Mouse (Mus musculus): ENCODE measurements around the gene Bbs1. TPM values are rescaled to one million over a fixed set of nuclear protein-coding genes. Genes with fewer than 3 reads are reported as not detected.

The Bbs1 gene
- polyA plus RNA-seq, 1 experiment from 2014 or later = 9.6 TPM

DNA sequence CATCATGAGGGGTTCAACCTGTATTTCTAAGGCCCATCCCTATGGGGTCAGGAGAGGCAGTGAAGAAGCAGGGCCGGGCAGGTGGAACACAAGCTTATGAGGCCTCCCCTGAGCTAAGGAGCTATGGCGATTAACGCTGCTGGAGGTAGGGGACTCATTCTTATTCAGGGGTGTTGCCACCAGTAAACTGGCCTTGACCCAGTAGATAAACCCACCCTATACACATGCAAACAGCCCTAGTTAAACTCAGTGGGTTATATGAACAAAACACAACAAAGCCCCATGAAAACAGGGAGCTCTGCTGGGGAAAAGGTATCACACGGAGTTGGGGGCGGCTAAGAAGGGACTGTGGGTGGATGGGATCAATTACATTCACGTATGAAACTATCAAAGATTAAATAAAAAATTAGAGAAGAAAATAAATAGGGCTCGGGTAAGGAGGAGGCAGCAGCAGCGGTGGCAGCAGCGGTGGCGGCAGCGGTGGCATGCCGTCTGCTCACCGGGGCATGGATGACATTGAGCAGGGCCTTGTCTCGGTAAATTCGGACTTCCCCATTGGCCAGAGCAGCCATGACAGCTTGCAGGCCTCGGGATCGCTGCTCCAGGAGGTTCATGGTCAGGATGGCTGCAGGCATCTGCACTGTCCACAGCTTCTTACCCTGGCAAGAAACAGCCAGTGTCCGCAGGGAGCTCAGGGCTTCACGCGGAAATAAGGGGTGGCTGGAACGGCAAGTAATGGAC lies 9.5 kb downstream of the Bbs1 start:
- Histone ChIP-seq H3K27ac (ENCODE audit: low read length) (no peak overlapping the region), H3K4me2 (ENCODE audit: low read length) (no peak overlapping the region), H3K9me3 (replicated peaks; ENCODE audit: control insufficient read depth, low read length, poor library complexity, severe bottlenecking) (no peaks in the 10 kb centered on the region), H3K36me3 (ENCODE audit: control insufficient read depth, insufficient read depth, low read length) (peaks cover 22% of the 10 kb centered on the region), H3K27me3 (ENCODE audit: control insufficient read depth, insufficient read depth, low read depth, low read length) (no peaks in the 10 kb centered on the region), H3K4me1 (ENCODE audit: control insufficient read depth, insufficient read depth, low read length) (no peaks in the 10 kb centered on the region), H3K4me3 (ENCODE audit: low read depth, low read length) (no peak overlapping the region), H3K9ac (ENCODE audit: low read depth, low read length) (no peak overlapping the region)
- WGBS = 55% methylated on average over 21 of the region's 21 CpGs
- no peak for ATAC-seq

DNA sequence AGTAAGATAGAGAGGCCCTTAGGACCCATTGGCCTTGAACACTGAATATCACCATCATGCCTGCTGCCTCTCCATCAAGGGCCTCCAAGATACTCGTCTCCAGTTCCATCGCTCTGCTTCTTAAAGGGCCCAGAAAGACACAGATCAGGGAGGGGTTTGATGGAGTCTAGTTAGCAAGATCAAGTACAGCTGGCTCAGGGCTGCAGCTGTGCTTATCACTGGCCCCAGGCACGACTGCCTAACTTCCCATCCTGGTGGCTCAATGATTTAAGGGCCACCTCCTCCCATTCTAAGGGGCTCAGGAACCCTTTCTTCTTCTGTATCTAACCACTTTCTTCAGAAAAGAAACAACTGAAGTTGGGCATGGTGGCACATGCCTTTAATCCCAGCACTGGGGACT lies 14.6 kb downstream of the Bbs1 start:
- 89% methylated on average over 3 of the region's 3 CpGs for WGBS
- H3K4me2 ChIP-seq (ENCODE audit: low read length) = no peak overlapping the region
- H3K9ac ChIP-seq (ENCODE audit: low read depth, low read length) = no peak overlapping the region
- no peaks in the 10 kb centered on the region for H3K27me3 ChIP-seq (ENCODE audit: control insufficient read depth, insufficient read depth, low read depth, low read length)
- no peak overlapping the region for H3K4me3 ChIP-seq (ENCODE audit: low read depth, low read length)
- ATAC-seq = no peak
- no peaks in the 10 kb centered on the region for H3K9me3 ChIP-seq (replicated peaks; ENCODE audit: control insufficient read depth, low read length, poor library complexity, severe bottlenecking)
- peaks cover 26% of the 10 kb centered on the region for H3K36me3 ChIP-seq (ENCODE audit: control insufficient read depth, insufficient read depth, low read length)
- H3K27ac ChIP-seq (ENCODE audit: low read length) = no peak overlapping the region
- no peaks in the 10 kb centered on the region for H3K4me1 ChIP-seq (ENCODE audit: control insufficient read depth, insufficient read depth, low read length)

DNA sequence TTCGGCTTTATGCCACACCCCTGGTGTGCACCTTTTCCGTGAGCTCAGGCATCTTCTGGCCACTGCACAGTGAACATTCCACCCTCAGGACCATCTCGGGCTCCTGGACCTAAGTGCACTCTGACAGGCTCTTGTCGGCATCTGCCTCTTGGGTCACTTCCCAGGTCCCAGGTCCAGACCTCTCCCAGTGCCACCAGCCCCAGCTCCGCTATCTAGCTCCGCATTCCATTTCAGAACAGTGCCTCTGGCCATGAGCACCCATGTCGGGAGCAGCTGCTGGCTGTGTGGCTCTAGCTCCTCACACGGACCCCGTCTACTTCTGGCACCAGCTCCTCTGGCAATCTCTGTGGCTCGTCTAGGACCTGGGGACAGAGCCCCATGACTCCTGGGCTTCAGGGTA lies 16.6 kb downstream of the Bbs1 start:
- ATAC-seq = no peak
- H3K27ac ChIP-seq (ENCODE audit: low read length) = no peak overlapping the region
- peaks cover 26% of the 10 kb centered on the region for H3K36me3 ChIP-seq (ENCODE audit: control insufficient read depth, insufficient read depth, low read length)
- no peak overlapping the region for H3K4me2 ChIP-seq (ENCODE audit: low read length)
- H3K27me3 ChIP-seq (ENCODE audit: control insufficient read depth, insufficient read depth, low read depth, low read length) = no peaks in the 10 kb centered on the region
- H3K9me3 ChIP-seq (replicated peaks; ENCODE audit: control insufficient read depth, low read length, poor library complexity, severe bottlenecking) = no peaks in the 10 kb centered on the region
- no peak overlapping the region for H3K4me3 ChIP-seq (ENCODE audit: low read depth, low read length)
- 87% methylated on average over 10 of the region's 10 CpGs for WGBS
- no peak overlapping the region for H3K9ac ChIP-seq (ENCODE audit: low read depth, low read length)
- no peaks in the 10 kb centered on the region for H3K4me1 ChIP-seq (ENCODE audit: control insufficient read depth, insufficient read depth, low read length)

DNA sequence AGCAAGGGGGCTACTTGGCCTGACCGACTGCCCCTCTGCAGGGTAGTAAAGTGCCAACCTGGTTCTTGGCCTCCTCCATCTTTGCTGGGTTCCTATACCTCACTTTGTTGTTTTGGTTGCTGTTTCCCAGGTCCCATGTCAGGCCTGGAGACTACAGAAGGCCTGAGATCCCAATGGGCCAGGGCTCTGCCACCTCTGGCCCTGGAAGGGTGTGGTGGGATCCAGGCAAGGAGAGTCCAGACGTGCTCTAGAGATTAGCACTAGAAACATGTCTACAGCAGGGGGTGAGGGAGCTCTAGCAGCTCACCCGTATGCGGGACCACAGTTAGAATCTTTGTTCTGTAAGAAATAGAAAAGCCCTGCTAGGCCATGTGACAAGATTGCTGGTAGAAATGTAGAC lies 22.5 kb downstream of the Bbs1 start:
- Histone ChIP-seq H3K4me1 (ENCODE audit: control insufficient read depth, insufficient read depth, low read length) (peaks cover 9% of the 10 kb centered on the region), H3K4me3 (ENCODE audit: low read depth, low read length) (no peak overlapping the region)

DNA sequence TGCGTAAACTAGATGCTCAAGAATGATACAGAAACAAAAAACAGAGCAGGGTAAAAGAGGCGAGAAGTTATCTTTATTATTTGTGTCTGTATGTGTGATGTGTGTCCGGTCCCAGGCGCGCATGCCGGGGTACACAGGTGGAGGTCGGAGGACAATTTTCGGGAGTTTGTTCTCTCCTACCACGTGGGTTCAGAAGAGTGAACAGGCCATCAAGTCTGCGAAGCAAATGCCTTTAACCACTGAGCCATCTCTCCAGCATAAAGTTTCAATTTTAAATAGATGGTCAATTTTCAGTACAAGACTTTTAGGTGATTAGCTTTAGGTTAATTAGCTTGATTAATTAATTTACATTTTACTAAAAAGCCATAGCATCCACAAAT lies 27.1 kb downstream of the Bbs1 start:
- Histone ChIP-seq H3K4me2 (ENCODE audit: low read length) (peak overlapping the region; percentile 72), H3K9me3 (replicated peaks; ENCODE audit: control insufficient read depth, low read length, poor library complexity, severe bottlenecking) (no peaks in the 10 kb centered on the region), H3K27ac (ENCODE audit: low read length) (no peak overlapping the region), H3K9ac (ENCODE audit: low read depth, low read length) (peak overlapping the region; percentile 92), H3K27me3 (ENCODE audit: control insufficient read depth, insufficient read depth, low read depth, low read length) (no peaks in the 10 kb centered on the region), H3K4me3 (ENCODE audit: low read depth, low read length) (peak overlapping the region; percentile 84), H3K36me3 (ENCODE audit: control insufficient read depth, insufficient read depth, low read length) (no peaks in the 10 kb centered on the region), H3K4me1 (ENCODE audit: control insufficient read depth, insufficient read depth, low read length) (peaks cover 16% of the 10 kb centered on the region)
- WGBS = 72% methylated on average over 10 of the region's 10 CpGs
- ATAC-seq = no peak

More for the DNA sequence above, 22.5 kb downstream of the Bbs1 start:
- no peak for ATAC-seq
- Histone ChIP-seq H3K36me3 (ENCODE audit: control insufficient read depth, insufficient read depth, low read length) (no peaks in the 10 kb centered on the region), H3K27me3 (ENCODE audit: control insufficient read depth, insufficient read depth, low read depth, low read length) (no peaks in the 10 kb centered on the region), H3K9ac (ENCODE audit: low read depth, low read length) (no peak overlapping the region), H3K4me2 (ENCODE audit: low read length) (no peak overlapping the region), H3K9me3 (replicated peaks; ENCODE audit: control insufficient read depth, low read length, poor library complexity, severe bottlenecking) (no peaks in the 10 kb centered on the region), H3K27ac (ENCODE audit: low read length) (no peak overlapping the region)
- WGBS = 84% methylated on average over 4 of the region's 4 CpGs

DNA sequence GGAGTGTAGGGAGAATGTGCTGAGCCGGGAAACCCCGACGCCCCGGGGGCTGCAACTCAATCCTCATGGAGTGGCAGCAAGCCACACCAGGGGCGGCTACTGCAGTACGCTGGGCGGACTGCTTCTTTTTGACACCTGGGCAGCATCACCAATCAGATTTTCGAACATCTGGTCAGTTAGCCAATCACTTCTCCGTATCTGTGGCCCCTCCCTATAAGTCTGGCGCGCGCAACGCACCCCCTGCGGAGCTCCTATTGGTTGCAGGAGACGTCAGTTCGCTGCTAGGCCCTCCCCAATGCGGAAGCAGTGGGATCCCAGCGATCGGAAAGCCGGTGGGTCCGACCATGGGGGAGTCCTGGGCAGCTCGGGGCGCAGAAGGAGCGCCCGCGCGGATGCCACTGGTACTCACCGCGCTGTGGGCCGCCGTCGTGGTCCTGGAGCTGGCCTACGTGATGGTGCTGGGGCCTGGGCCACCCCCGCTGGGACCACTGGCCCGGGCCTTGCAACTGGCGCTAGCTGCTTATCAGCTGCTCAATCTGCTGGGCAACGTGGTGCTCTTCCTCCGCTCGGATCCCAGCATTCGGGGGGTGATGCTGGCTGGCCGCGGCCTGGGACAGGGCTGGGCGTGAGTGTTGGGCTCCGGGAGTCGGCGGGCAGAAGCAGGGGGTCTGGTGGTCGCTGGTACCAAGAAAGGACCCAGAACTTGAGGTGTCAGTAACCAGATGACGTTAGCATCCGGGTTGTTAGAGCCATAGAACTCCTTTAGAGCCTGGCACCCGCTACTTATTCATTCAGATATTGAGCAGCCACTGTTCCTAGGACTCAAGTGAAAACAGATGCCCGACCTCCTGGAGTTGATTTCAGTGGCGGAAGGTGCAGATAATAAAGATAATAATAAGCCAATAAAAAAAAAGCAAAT lies 27.8 kb downstream of the Bbs1 start, which contains the start of gene Zdhhc24:
TSS of gene Zdhhc24 (plus strand) at position 264 of the 919 bp plus-strand sequence.
- Histone ChIP-seq H3K4me3 (ENCODE audit: low read depth, low read length) (peak within 1 kb of the TSS; percentile 84), H3K36me3 (ENCODE audit: control insufficient read depth, insufficient read depth, low read length) (no peaks in the 10 kb centered on the region), H3K27me3 (ENCODE audit: control insufficient read depth, insufficient read depth, low read depth, low read length) (no peaks in the 10 kb centered on the region), H3K9ac (ENCODE audit: low read depth, low read length) (peak within 1 kb of the TSS; percentile 92), H3K9me3 (replicated peaks; ENCODE audit: control insufficient read depth, low read length, poor library complexity, severe bottlenecking) (no peaks in the 10 kb centered on the region), H3K4me1 (ENCODE audit: control insufficient read depth, insufficient read depth, low read length) (peaks cover 16% of the 10 kb centered on the region), H3K27ac (ENCODE audit: low read length) (peak within 1 kb of the TSS; percentile 79), H3K4me2 (ENCODE audit: low read length) (peak within 1 kb of the TSS; percentile 87)
- peak; percentile 98 for ATAC-seq
- WGBS = 1% methylated on average over 51 of the region's 52 CpGs

DNA sequence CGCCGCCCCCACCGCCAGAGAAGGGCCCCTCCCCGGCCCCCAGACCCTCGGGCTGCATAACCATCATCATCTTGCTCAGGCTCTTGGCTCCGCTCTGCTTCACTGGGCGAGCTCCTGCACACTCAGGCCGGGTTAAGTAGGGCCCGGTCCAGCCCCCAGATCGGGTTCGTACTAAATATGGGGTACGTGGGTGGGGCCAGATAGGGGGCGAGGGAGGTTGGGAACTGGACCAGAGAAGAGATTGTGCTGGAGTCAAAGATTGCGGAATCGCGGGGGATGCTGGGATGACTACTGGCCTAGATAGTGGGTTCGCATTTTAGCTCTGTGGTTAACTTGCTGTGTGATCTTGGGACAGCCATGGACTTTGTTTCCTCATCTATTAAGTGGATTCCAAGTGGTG lies 28.6 kb downstream of the Bbs1 start, which contains the start of gene Actn3:
TSS of gene Actn3 (minus strand) at position 125 of the 400 bp plus-strand sequence.
- Histone ChIP-seq H3K9ac (ENCODE audit: low read depth, low read length) (peak within 1 kb of the TSS; percentile 92), H3K27me3 (ENCODE audit: control insufficient read depth, insufficient read depth, low read depth, low read length) (no peaks in the 10 kb centered on the region), H3K4me2 (ENCODE audit: low read length) (peak within 1 kb of the TSS; percentile 87), H3K36me3 (ENCODE audit: control insufficient read depth, insufficient read depth, low read length) (no peaks in the 10 kb centered on the region), H3K27ac (ENCODE audit: low read length) (peak within 1 kb of the TSS; percentile 79), H3K9me3 (replicated peaks; ENCODE audit: control insufficient read depth, low read length, poor library complexity, severe bottlenecking) (no peaks in the 10 kb centered on the region), H3K4me3 (ENCODE audit: low read depth, low read length) (peak within 1 kb of the TSS; percentile 84), H3K4me1 (ENCODE audit: control insufficient read depth, insufficient read depth, low read length) (peaks cover 16% of the 10 kb centered on the region)
- 6% methylated on average over 17 of the region's 17 CpGs for WGBS
- ATAC-seq = peak; percentile 8; the same call in 1 of the 2 replicates

DNA sequence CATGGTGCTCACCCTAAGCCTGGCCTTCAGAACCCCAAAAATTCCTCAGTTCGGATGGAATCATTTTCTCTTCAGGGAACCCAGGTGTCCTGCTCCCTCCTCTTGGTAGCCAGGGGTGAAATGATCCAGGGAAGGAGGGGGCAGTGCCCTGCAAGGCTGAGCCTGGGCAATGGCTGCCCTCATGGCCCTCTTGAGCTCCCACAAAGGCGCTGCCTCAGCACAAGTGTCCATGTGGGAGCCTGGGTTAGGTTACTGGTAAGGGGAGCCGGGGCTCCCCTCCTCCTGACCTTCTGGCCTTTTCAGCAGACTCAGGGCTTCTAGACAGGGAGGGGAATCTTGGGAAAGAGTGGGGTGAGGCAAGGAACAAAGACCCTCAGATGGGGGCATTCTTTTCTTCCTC lies 29.7 kb downstream of the Bbs1 start:
- 74% methylated on average over 3 of the region's 3 CpGs for WGBS

DNA sequence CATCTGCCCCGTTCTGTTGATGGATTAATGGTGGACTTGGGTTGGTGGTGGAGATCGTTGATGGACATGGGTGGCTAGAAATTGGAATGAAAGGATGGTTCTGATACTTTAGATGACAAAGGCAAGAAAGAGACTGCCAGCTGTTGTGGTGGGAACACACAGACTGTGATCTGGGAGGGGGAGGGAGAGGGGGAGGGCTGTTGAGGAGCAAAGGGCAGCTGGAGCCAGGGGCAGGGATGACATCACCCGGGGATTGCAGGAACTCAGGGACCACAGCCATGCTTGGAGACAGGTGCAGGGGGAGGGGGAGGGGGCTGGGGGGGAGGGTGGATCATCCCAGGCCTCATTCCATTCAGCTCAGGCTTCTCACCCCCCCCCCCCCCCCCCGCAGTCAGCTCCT lies 30.2 kb downstream of the Bbs1 start:
- Histone ChIP-seq H3K4me2 (ENCODE audit: low read length) (no peak overlapping the region), H3K9me3 (replicated peaks; ENCODE audit: control insufficient read depth, low read length, poor library complexity, severe bottlenecking) (no peaks in the 10 kb centered on the region), H3K36me3 (ENCODE audit: control insufficient read depth, insufficient read depth, low read length) (no peaks in the 10 kb centered on the region), H3K4me1 (ENCODE audit: control insufficient read depth, insufficient read depth, low read length) (peaks cover 16% of the 10 kb centered on the region), H3K27ac (ENCODE audit: low read length) (no peak overlapping the region), H3K9ac (ENCODE audit: low read depth, low read length) (no peak overlapping the region), H3K27me3 (ENCODE audit: control insufficient read depth, insufficient read depth, low read depth, low read length) (no peaks in the 10 kb centered on the region), H3K4me3 (ENCODE audit: low read depth, low read length) (no peak overlapping the region)
- no peak for ATAC-seq
- 68% methylated on average over 3 of the region's 4 CpGs for WGBS

More for the DNA sequence above, 29.7 kb downstream of the Bbs1 start:
- Histone ChIP-seq H3K36me3 (ENCODE audit: control insufficient read depth, insufficient read depth, low read length) (no peaks in the 10 kb centered on the region), H3K4me3 (ENCODE audit: low read depth, low read length) (no peak overlapping the region), H3K9me3 (replicated peaks; ENCODE audit: control insufficient read depth, low read length, poor library complexity, severe bottlenecking) (no peaks in the 10 kb centered on the region), H3K9ac (ENCODE audit: low read depth, low read length) (no peak overlapping the region), H3K4me2 (ENCODE audit: low read length) (no peak overlapping the region), H3K27ac (ENCODE audit: low read length) (no peak overlapping the region), H3K27me3 (ENCODE audit: control insufficient read depth, insufficient read depth, low read depth, low read length) (no peaks in the 10 kb centered on the region), H3K4me1 (ENCODE audit: control insufficient read depth, insufficient read depth, low read length) (peaks cover 16% of the 10 kb centered on the region)
- ATAC-seq = no peak

All from midbrain, embryonic 16.5 days (tissue).